Mouse (Mus musculus) midbrain, embryonic 12.5 days (tissue): ENCODE data around the gene Gm13103. TPM values are rescaled to one million over a fixed set of nuclear protein-coding genes. Genes with fewer than 3 reads are reported as not detected.
"Not testable (repeated sequence)": the region's sequence is repeated elsewhere in the genome, so short reads cannot be mapped to it uniquely, and the experiment has no call there.

Experiments
- ATAC-seq: fragments of 200-750 bp; cut with Nextera tagmentation; 2 replicates; pipeline ENCODE4 v1.8.0; 2017; ENCODE audit warnings: low read depth, moderate TSS enrichment, moderate library complexity; ENCODE audit not compliant: low FRiP score
- H3K27ac ChIP-seq: fragments of 300-500 bp; sonication (generic); replicated peaks from 2 replicates; pipeline ENCODE4 v1.5.1; 2016; ENCODE audit warnings: mild to moderate bottlenecking
- H3K27me3 ChIP-seq: fragments of 300-500 bp; sonication (generic); 2 replicates; pipeline ENCODE4 v1.6.1; 2016; ENCODE audit warnings: mild to moderate bottlenecking
- H3K36me3 ChIP-seq: fragments of 300-500 bp; sonication (generic); 2 replicates; pipeline ENCODE4 v1.6.1; 2016
- H3K4me1 ChIP-seq: fragments of 300-500 bp; sonication (generic); 2 replicates; pipeline ENCODE4 v1.6.1; 2016
- H3K4me2 ChIP-seq: fragments of 300-500 bp; sonication (generic); replicated peaks from 2 replicates; pipeline ENCODE4 v1.6.1; 2016; ENCODE audit warnings: mild to moderate bottlenecking, moderate library complexity
- H3K4me3 ChIP-seq: fragments of 300-500 bp; sonication (generic); 2 replicates; pipeline ENCODE4 v1.5.1; 2016; ENCODE audit warnings: mild to moderate bottlenecking
- H3K9ac ChIP-seq: fragments of 300-500 bp; sonication (generic); replicated peaks from 2 replicates; pipeline ENCODE4 v1.6.1; 2016; ENCODE audit warnings: mild to moderate bottlenecking, moderate library complexity
- H3K9me3 ChIP-seq: fragments of 300-500 bp; sonication (generic); 2 replicates; pipeline ENCODE4 v1.6.1; 2016; ENCODE audit warnings: mild to moderate bottlenecking
- WGBS: fragments of 180-500 bp; shearing (Covaris S2); methylation state at CpG from one replicate; pipeline ENCODE4 v1.1.7; 2016; 5-methylcytosine and 5-hydroxymethylcytosine counted together
- polyA plus RNA-seq: library from polyadenylated mRNA; unstranded; fragments of >200 nt; fragmentation: Nextera tagmentation; extraction: Ambion mirVana; gene quantifications from 2 replicates; pipeline ENCODE4 v1.2.1, GENCODE M21; 2016

The Gm13103 gene
- polyA plus RNA-seq: not detected in 2 replicates

DNA sequence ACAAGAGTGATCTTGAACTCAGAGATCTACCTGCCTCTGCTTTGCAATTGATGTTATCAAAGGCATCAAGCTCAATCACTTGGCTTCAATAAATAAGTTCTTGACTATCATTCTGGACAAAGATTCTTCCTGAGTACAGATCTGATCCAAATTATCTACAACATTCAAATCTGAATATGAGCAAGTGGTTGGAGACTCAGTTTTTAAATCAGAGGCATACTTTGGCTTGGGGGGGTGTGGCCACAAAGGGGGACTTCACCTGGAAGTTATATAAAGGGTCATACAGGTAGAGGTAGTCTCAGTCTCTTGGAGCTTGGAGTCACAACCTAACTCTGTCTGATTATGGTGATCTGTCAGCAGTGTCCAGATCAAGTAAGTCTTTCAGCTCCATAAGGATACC lies at the start of gene Gm13103:
Gene Gm13103, plus strand, starts transcription at position 301 of the 400 bp plus-strand sequence.
- not testable (repeated sequence) for H3K36me3 ChIP-seq, H3K4me2 ChIP-seq, H3K9ac ChIP-seq, H3K4me1 ChIP-seq, H3K27ac ChIP-seq, H3K27me3 ChIP-seq, ATAC-seq, H3K4me3 ChIP-seq
- H3K9me3 ChIP-seq: peaks cover 11% of the 10 kb centered on the region

DNA sequence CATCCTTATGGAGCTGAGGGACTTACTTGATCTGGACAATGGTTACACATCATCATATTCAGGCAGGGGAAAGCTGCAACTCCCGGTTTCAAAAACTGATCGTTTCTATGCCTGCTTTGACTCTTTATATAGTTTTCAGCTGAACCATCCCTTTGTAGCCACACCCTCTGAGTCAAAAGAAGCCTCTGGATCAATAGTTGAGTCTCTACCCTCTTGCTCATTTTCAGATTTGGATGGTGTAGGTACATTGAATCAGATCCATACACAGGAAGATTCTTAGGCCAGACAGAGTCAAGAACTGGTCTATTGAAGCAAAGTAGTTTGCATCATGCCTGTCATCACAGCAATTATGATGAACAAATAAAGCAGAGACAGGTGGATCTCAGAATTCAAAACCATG lies 30.3 kb upstream of the Gm13103 start, which contains the start of gene Gm13084:
Gene Gm13084, minus strand, starts transcription at position 101 of the 400 bp plus-strand sequence.
- H3K27ac ChIP-seq: no peak within 1 kb of the TSS
- H3K4me1 ChIP-seq: no peaks in the 10 kb centered on the region
- no peaks in the 10 kb centered on the region for H3K27me3 ChIP-seq
- H3K4me2 ChIP-seq: no peak within 1 kb of the TSS
- no peak for ATAC-seq
- 85% methylated on average over 2 of the region's 2 CpGs for WGBS
- H3K9ac ChIP-seq: no peak within 1 kb of the TSS
- H3K36me3 ChIP-seq: no peaks in the 10 kb centered on the region
- peaks cover 41% of the 10 kb centered on the region; the same call in 1 of the 2 replicates for H3K9me3 ChIP-seq
- no peak within 1 kb of the TSS for H3K4me3 ChIP-seq

DNA sequence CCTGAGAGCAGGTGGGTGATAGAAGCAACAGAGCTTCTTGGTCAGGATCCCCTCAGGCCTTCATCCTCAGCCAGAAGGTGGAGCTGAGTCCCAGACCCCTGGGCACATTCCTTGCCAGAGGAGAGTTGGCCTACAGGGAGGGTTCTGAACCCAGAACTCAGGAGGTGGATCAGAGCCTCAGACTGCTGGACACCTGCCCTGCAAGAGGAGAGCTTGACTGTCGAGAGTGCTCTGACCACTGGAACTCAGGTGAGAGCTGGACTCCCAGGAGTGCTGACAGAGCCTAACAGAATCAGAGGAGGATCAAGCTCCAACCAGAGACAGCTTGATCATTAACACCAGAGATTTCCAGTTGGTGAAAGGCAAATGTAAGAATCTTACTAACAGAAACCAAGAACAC lies 36.1 kb downstream of the Gm13103 start:
- H3K27ac ChIP-seq, H3K36me3 ChIP-seq, H3K4me2 ChIP-seq, H3K9ac ChIP-seq, H3K27me3 ChIP-seq, H3K4me3 ChIP-seq, H3K4me1 ChIP-seq, ATAC-seq: not testable (repeated sequence)
- peaks cover 30% of the 10 kb centered on the region for H3K9me3 ChIP-seq
- 77% methylated on average over 1 of the region's 1 CpGs for WGBS

DNA sequence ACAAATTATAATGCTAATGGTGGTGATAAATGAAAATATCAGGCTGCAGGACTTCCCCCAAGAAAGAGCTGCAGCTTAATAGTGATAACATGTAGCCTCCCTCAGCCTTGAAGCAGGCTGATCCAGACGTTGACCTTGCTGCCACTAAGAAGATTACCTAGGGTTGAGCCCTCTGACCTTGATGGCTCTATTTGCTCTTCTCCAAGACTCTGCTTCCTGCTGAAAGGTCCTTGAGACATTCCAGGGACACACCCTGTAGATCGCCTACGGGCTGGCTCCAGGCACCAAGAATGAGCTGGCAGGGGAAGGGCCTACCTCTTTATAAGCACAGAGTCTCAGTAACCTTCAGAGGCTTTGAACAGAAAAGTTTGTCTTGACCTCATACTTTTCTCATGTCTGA lies 48.1 kb downstream of the Gm13103 start:
- not testable (repeated sequence) for H3K27me3 ChIP-seq, H3K27ac ChIP-seq, ATAC-seq, H3K4me1 ChIP-seq, H3K4me2 ChIP-seq, H3K4me3 ChIP-seq, H3K9ac ChIP-seq, H3K36me3 ChIP-seq
- H3K9me3 ChIP-seq: peaks cover 27% of the 10 kb centered on the region
- 85% methylated on average over 3 of the region's 3 CpGs for WGBS

DNA sequence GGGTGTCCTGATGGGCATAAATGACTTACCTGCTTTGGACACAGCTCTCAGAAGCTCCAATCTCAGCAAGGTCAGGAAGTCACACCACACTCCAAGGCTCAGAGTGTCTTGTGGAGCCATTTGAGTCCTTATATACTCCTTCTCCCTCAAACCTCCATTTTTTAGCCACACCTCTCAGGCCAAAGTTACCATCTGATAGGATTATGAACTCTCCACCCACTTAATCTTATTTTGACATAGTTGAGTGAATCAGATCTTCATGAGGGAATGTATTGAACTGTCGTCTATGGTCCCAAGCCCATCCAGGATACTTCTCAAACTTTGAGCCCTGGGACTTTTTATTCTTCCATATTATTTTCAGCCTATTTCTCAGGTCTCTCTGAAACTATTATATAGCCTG lies 54.0 kb downstream of the Gm13103 start, which contains the start of gene Pramef6:
Gene Pramef6, minus strand, starts transcription at position 101 of the 400 bp plus-strand sequence.
- not testable (repeated sequence) for H3K27me3 ChIP-seq, H3K9ac ChIP-seq, ATAC-seq, H3K4me2 ChIP-seq, H3K4me1 ChIP-seq, H3K27ac ChIP-seq, H3K36me3 ChIP-seq, H3K4me3 ChIP-seq
- 83% methylated on average over 1 of the region's 1 CpGs for WGBS
- peaks cover 15% of the 10 kb centered on the region; the same call in 1 of the 2 replicates for H3K9me3 ChIP-seq

Other genes starting within 250 kb of the Gm13103 start
- not detected in 2 replicates for gene Gm13083, start 231.5 kb upstream of the Gm13103 start, polyA plus RNA-seq
- not detected in 2 replicates for gene Gm13088, start 189.3 kb upstream of the Gm13103 start, polyA plus RNA-seq
- not detected in 2 replicates for gene Gm13089, start 143.8 kb upstream of the Gm13103 start, polyA plus RNA-seq
- not detected in 2 replicates for gene Gm13078, start 127.0 kb upstream of the Gm13103 start, polyA plus RNA-seq
- gene Gm13023, start 57.1 kb upstream of the Gm13103 start, polyA plus RNA-seq: not detected in 2 replicates
- gene Gm13084, start 30.4 kb upstream of the Gm13103 start, polyA plus RNA-seq: not detected in 2 replicates
- not detected in 2 replicates for gene Pramef6, start 53.9 kb downstream of the Gm13103 start, polyA plus RNA-seq
- gene Pramef25, start 104.5 kb downstream of the Gm13103 start, polyA plus RNA-seq: not detected in 2 replicates
- not detected in 2 replicates for gene Gm13101, start 120.5 kb downstream of the Gm13103 start, polyA plus RNA-seq
- not detected in 2 replicates for gene Pramef17, start 147.9 kb downstream of the Gm13103 start, polyA plus RNA-seq
- not detected in 2 replicates for gene Pramel4, start 212.6 kb downstream of the Gm13103 start, polyA plus RNA-seq